Mouse (Mus musculus) ES-Bruce4 (cell line): ENCODE measurements around the gene Gm1673.

Experiments
- CTCF ChIP-seq: IDR thresholded peaks from one replicate; pipeline ENCODE4 v1.8.1; 2011; ENCODE audit warnings: low read depth, low read length
- EP300 ChIP-seq: IDR thresholded peaks from 2 replicates; pipeline ENCODE4 v1.6.1; 2011; ENCODE audit warnings: low read depth, low read length; ENCODE audit not compliant: insufficient read depth
- POLR2A ChIP-seq: IDR thresholded peaks from one replicate; pipeline ENCODE4 v1.8.1; 2011; ENCODE audit warnings: low read length; ENCODE audit not compliant: insufficient read depth

GRCm38 (mm10) chr5:33959382-33959781 is 23.9 kb upstream of the Gm1673 start:
- TF ChIP-seq POLR2A (no peak), EP300 (no peak), CTCF (no peak)
